Mouse (Mus musculus) lung, embryonic 14.5 days (tissue): ENCODE results near the gene Eef2k. TPM values are rescaled to one million over a fixed set of nuclear protein-coding genes. Genes with fewer than 3 reads are reported as not detected.

Experiments
- ATAC-seq: fragments of 200-750 bp; cut with Nextera tagmentation; 2 replicates; pipeline ENCODE4 v1.8.0; 2017; ENCODE audit warnings: mild to moderate bottlenecking, moderate TSS enrichment, moderate library complexity; ENCODE audit not compliant: insufficient read depth
- DNase-seq: peaks from one replicate; pipeline ENCODE4 v3.0.0-alpha.2; 2015
- H3K27ac ChIP-seq: fragments of 300-500 bp; sonication (generic); 2 replicates; pipeline ENCODE4 v1.5.1; 2014; ENCODE audit warnings: low read depth, mild to moderate bottlenecking, moderate library complexity
- H3K27me3 ChIP-seq: fragments of 300-500 bp; sonication (generic); 2 replicates; pipeline ENCODE4 v1.6.1; 2014; ENCODE audit warnings: low read length, control low read depth; ENCODE audit not compliant: insufficient read depth
- H3K36me3 ChIP-seq: fragments of 300-500 bp; sonication (generic); 2 replicates; pipeline ENCODE4 v1.6.1; 2014; ENCODE audit warnings: control low read depth; ENCODE audit not compliant: insufficient read depth
- H3K4me1 ChIP-seq: fragments of 300-500 bp; sonication (generic); 2 replicates; pipeline ENCODE4 v1.6.1; 2014; ENCODE audit warnings: antibody characterized with exemption, control low read depth; ENCODE audit not compliant: insufficient read depth
- H3K4me2 ChIP-seq: fragments of 300-500 bp; sonication (generic); 2 replicates; pipeline ENCODE4 v1.6.1; 2014; ENCODE audit warnings: mild to moderate bottlenecking
- H3K4me3 ChIP-seq: fragments of 300-500 bp; sonication (generic); 2 replicates; pipeline ENCODE4 v1.5.1; 2014; ENCODE audit warnings: low read depth, low read length
- H3K9ac ChIP-seq: fragments of 300-500 bp; sonication (generic); 2 replicates; pipeline ENCODE4 v1.6.1; 2014
- H3K9me3 ChIP-seq: fragments of 300-500 bp; sonication (generic); 2 replicates; pipeline ENCODE4 v1.6.1; 2016; ENCODE audit warnings: low read depth, low read length, control low read depth
- CTCF ChIP-seq: IDR thresholded peaks from 2 replicates; pipeline ENCODE4 v1.5.1; 2016; ENCODE audit warnings: antibody characterized with exemption, low read depth
- WGBS: fragments of 180-500 bp; shearing (Covaris S2); extraction: QIAGEN DNeasy Blood & Tissue Kit; methylation state at CpG from one replicate; pipeline ENCODE4 v1.1.7; 2014; 5-methylcytosine and 5-hydroxymethylcytosine counted together
- polyA plus RNA-seq: library from polyadenylated mRNA; unstranded; fragments of >200 nt; fragmentation: Nextera tagmentation; extraction: Ambion mirVana; gene quantifications from 2 replicates; pipeline ENCODE4 v1.2.1, GENCODE M21; 2014

The Eef2k gene
- polyA plus RNA-seq, 1 experiment from 2014 or later, result 11.2 TPM

GRCm38 (mm10) chr7:120870431-120871008, 27.9 kb downstream of the Eef2k start:
- Histone ChIP-seq H3K4me2 (no peak overlapping the region; the same call in 1 of the 2 replicates), H3K27ac (peak overlapping the region; percentile 69; the same call in 1 of the 2 replicates), H3K9me3 (no peaks in the 10 kb centered on the region), H3K36me3 (no peaks in the 10 kb centered on the region), H3K27me3 (no peaks in the 10 kb centered on the region), H3K4me1 (peaks cover 7% of the 10 kb centered on the region; the same call in 1 of the 2 replicates), H3K9ac (0 out of 2 replicates have a peak overlapping the region, but pooled peaks have one; percentile 1), H3K4me3 (no peak overlapping the region)
- TF ChIP-seq CTCF, result no peak
- ATAC-seq (no peak), DNase-seq (no peak)
- 49% methylated on average over 5 of the region's 5 CpGs for WGBS

- no peak for TF ChIP-seq CTCF
- no peak overlapping the region for H3K4me3 ChIP-seq
- H3K27me3 ChIP-seq, result no peaks in the 10 kb centered on the region
- H3K9me3 ChIP-seq, result no peaks in the 10 kb centered on the region
- peaks cover 7% of the 10 kb centered on the region; the same call in 1 of the 2 replicates for H3K4me1 ChIP-seq
- no peak overlapping the region for H3K9ac ChIP-seq
- H3K4me2 ChIP-seq, result no peak overlapping the region
- DNase-seq (no peak), ATAC-seq (no peak)
- H3K27ac ChIP-seq, result no peak overlapping the region
- H3K36me3 ChIP-seq, result no peaks in the 10 kb centered on the region
- 76% methylated on average over 12 of the region's 12 CpGs for WGBS
Measured at GRCm38 (mm10) chr7:120873083-120873482, 30.5 kb downstream of the Eef2k start.

GRCm38 (mm10) chr7:120874021-120874420, 31.4 kb downstream of the Eef2k start:
- Histone ChIP-seq H3K27ac (no peak overlapping the region), H3K27me3 (no peaks in the 10 kb centered on the region), H3K9me3 (no peaks in the 10 kb centered on the region), H3K36me3 (no peaks in the 10 kb centered on the region), H3K4me3 (no peak overlapping the region), H3K4me2 (no peak overlapping the region), H3K9ac (no peak overlapping the region), H3K4me1 (peaks cover 7% of the 10 kb centered on the region; the same call in 1 of the 2 replicates)
- 90% methylated on average over 3 of the region's 3 CpGs for WGBS
- no peak for ATAC-seq
- TF ChIP-seq CTCF, result no peak
- no peak for DNase-seq

- Histone ChIP-seq H3K27me3 (no peaks in the 10 kb centered on the region), H3K36me3 (no peaks in the 10 kb centered on the region)
- DNase-seq, result peak; percentile 62
Measured at GRCm38 (mm10) chr7:120874764-120875539, 32.3 kb downstream of the Eef2k start.

GRCm38 (mm10) chr7:120875540-120876388, 33.1 kb downstream of the Eef2k start:
- WGBS, result 50% methylated on average over 3 of the region's 3 CpGs
- no peaks in the 10 kb centered on the region for H3K36me3 ChIP-seq
- H3K9ac ChIP-seq, result no peak overlapping the region
- no peaks in the 10 kb centered on the region for H3K27me3 ChIP-seq
- H3K4me3 ChIP-seq, result no peak overlapping the region
- ATAC-seq (peak; percentile 73), DNase-seq (no peak)
- no peaks in the 10 kb centered on the region for H3K9me3 ChIP-seq
- H3K27ac ChIP-seq, result peak overlapping the region; percentile 67
- no peaks in the 10 kb centered on the region for H3K4me1 ChIP-seq
- TF ChIP-seq CTCF, result 0 out of 2 replicates have a peak, but pooled peaks have one; percentile 5
- 0 out of 2 replicates have a peak overlapping the region, but pooled peaks have one; percentile 20 for H3K4me2 ChIP-seq

More at GRCm38 (mm10) chr7:120874764-120875539, 32.3 kb downstream of the Eef2k start:
- no peak for TF ChIP-seq CTCF
- Histone ChIP-seq H3K9me3 (no peaks in the 10 kb centered on the region), H3K4me1 (peaks cover 3% of the 10 kb centered on the region; the same call in 1 of the 2 replicates), H3K4me3 (no peak overlapping the region), H3K9ac (no peak overlapping the region), H3K4me2 (0 out of 2 replicates have a peak overlapping the region, but pooled peaks have one; percentile 20), H3K27ac (peak overlapping the region; percentile 67)
- WGBS, result 39% methylated on average over 7 of the region's 7 CpGs
- peak; percentile 85 for ATAC-seq

- H3K4me1 ChIP-seq, result no peaks in the 10 kb centered on the region
- no peak for TF ChIP-seq CTCF
Measured at GRCm38 (mm10) chr7:120878271-120878670, 35.6 kb downstream of the Eef2k start.

More at GRCm38 (mm10) chr7:120878271-120878670, 35.6 kb downstream of the Eef2k start:
- no peak overlapping the region for H3K4me2 ChIP-seq
- H3K4me3 ChIP-seq, result no peak overlapping the region
- WGBS, result 65% methylated on average over 6 of the region's 6 CpGs
- no peaks in the 10 kb centered on the region for H3K9me3 ChIP-seq
- ATAC-seq (no peak), DNase-seq (no peak)
- no peak overlapping the region for H3K27ac ChIP-seq
- H3K27me3 ChIP-seq, result no peaks in the 10 kb centered on the region
- H3K9ac ChIP-seq, result no peak overlapping the region
- H3K36me3 ChIP-seq, result peaks cover 4% of the 10 kb centered on the region; the same call in 1 of the 2 replicates
